In genomic region chr16:93328680-93329395, GRCm38 (mm10) we compare ENCODE assay signal across 13 mouse cellular contexts.
DNase-seq lines count a peak whose midpoint lies in the region; ATAC-seq and TF ChIP-seq lines count a peak whose summit lies in the region.
"Had no signal": no experiment of that assay in that cellular context is flagged by ENCODE, and none has a peak within 500 bp of the region (broad histone marks: within the 10 kb centered on the region; RNA-seq: fewer than 3 reads in every experiment).

No protein-coding gene starts in this region.

- no peak overlapping the region for H3K9ac ChIP-seq in kidney, embryonic 14.5 days (ENCODE audit: low read depth, low read length)
- H3K9ac ChIP-seq in embryonic facial prominence, embryonic 13.5 days = no peak overlapping the region
- H3K9ac ChIP-seq in limb, embryonic 15.5 days = no peak overlapping the region
- H3K9ac ChIP-seq: heart, embryonic 13.5 days; lung, embryonic 15.5 days had no signal

- ATAC-seq in kidney, embryonic 14.5 days (ENCODE audit: low FRiP score, low TSS enrichment) = 0 out of 2 replicates have a peak, but pooled peaks have one; percentile 24
- ATAC-seq in embryonic facial prominence, embryonic 13.5 days (ENCODE audit: insufficient number of reproducible peaks, insufficient read depth, low FRiP score, low TSS enrichment, low read depth) = 0 out of 2 replicates have a peak, but pooled peaks have one; percentile 30
- no peak for ATAC-seq in limb, embryonic 15.5 days (ENCODE audit: insufficient number of reproducible peaks, low FRiP score, low TSS enrichment, low read depth)
- ATAC-seq: activated CD4-positive, CD25-positive, alpha-beta regulatory T cell, adult 4 months had no signal

- 27% methylated on average over 13 of the region's 13 CpGs for WGBS in kidney, embryonic 14.5 days
- 36% methylated on average over 13 of the region's 13 CpGs for WGBS in kidney, adult 2 months
- 21% methylated on average over 13 of the region's 13 CpGs for whole genome bisulfite sequencing in embryonic facial prominence, embryonic 13.5 days
- WGBS in limb, embryonic 15.5 days = 22% methylated on average over 13 of the region's 13 CpGs

- no peak overlapping the region for H3K4me3 ChIP-seq in kidney, embryonic 14.5 days (ENCODE audit: low read length)
- H3K4me3 ChIP-seq in kidney, adult 2 months (ENCODE audit: insufficient read depth, low read depth, low read length) = no peak overlapping the region
- no peak overlapping the region for H3K4me3 ChIP-seq in embryonic facial prominence, embryonic 13.5 days
- H3K4me3 ChIP-seq in limb, embryonic 15.5 days = no peak overlapping the region
- H3K4me3 ChIP-seq: heart, embryonic 13.5 days; lung, embryonic 15.5 days; midbrain, embryonic 10.5 days had no signal

- TF ChIP-seq CTCF in kidney, adult 2 months (conservative IDR thresholded peaks at IDR 0.05; ENCODE audit: insufficient read depth, insufficient read length, low read depth, low read length) = no peak

- no peak overlapping the region for H3K4me2 ChIP-seq in kidney, embryonic 14.5 days (replicated peaks; ENCODE audit: low read depth, low read length)
- H3K4me2 ChIP-seq in embryonic facial prominence, embryonic 13.5 days = peak overlapping the region; percentile 36
- 0 out of 2 replicates have a peak overlapping the region, but pooled peaks have one; percentile 2 for H3K4me2 ChIP-seq in limb, embryonic 15.5 days
- H3K4me2 ChIP-seq: heart, embryonic 13.5 days; lung, embryonic 15.5 days had no signal

- TF ChIP-seq POLR2A in kidney, adult 2 months (IDR thresholded peaks at IDR 0.05; ENCODE audit: low read depth, low read length) = no peak

- H3K27me3 ChIP-seq in kidney, embryonic 14.5 days (ENCODE audit: control insufficient read depth, insufficient read depth, low read length) = no peaks in the 10 kb centered on the region
- no peaks in the 10 kb centered on the region for H3K27me3 ChIP-seq in kidney, adult 2 months (replicated peaks; ENCODE audit: control insufficient read depth, insufficient read depth, low read length)
- H3K27me3 ChIP-seq in embryonic facial prominence, embryonic 13.5 days = peaks cover 10% of the 10 kb centered on the region
- no peaks in the 10 kb centered on the region for H3K27me3 ChIP-seq in limb, embryonic 15.5 days
- H3K27me3 ChIP-seq: lung, embryonic 15.5 days had no signal

- no peaks in the 10 kb centered on the region for H3K36me3 ChIP-seq in kidney, embryonic 14.5 days (ENCODE audit: control insufficient read depth, insufficient read depth, low read length)
- H3K36me3 ChIP-seq in kidney, adult 2 months (ENCODE audit: control insufficient read depth, insufficient read depth, low read length) = no peaks in the 10 kb centered on the region
- H3K36me3 ChIP-seq in embryonic facial prominence, embryonic 13.5 days = no peaks in the 10 kb centered on the region
- no peaks in the 10 kb centered on the region for H3K36me3 ChIP-seq in limb, embryonic 15.5 days
- H3K36me3 ChIP-seq: heart, embryonic 13.5 days; lung, embryonic 15.5 days; midbrain, embryonic 10.5 days had no signal

- no peak for DNase-seq in kidney, adult 2 months
- DNase-seq in brain, adult 2 months (ENCODE audit: low read depth, low spot score) = peak; percentile 36
- DNase-seq in left cerebral cortex, adult 8-10 months (ENCODE audit: low spot score in 2 of 2) = no peak
- no peak for DNase-seq in adrenal gland, postnatal 25 days
- DNase-seq: cerebellum, postnatal 14 days; thymus, adult 18-20 months had no signal

- peaks cover 7% of the 10 kb centered on the region; the same call in 1 of the 2 replicates for H3K9me3 ChIP-seq in kidney, embryonic 14.5 days (ENCODE audit: control insufficient read depth, low read length)
- no peaks in the 10 kb centered on the region for H3K9me3 ChIP-seq in embryonic facial prominence, embryonic 13.5 days
- no peaks in the 10 kb centered on the region for H3K9me3 ChIP-seq in limb, embryonic 15.5 days
- H3K9me3 ChIP-seq: lung, embryonic 15.5 days; midbrain, embryonic 10.5 days had no signal

- H3K4me1 ChIP-seq in kidney, embryonic 14.5 days (ENCODE audit: control insufficient read depth, insufficient read depth, low read length) = no peaks in the 10 kb centered on the region
- H3K4me1 ChIP-seq in kidney, adult 2 months (ENCODE audit: control insufficient read depth, insufficient read depth, low read length) = no peaks in the 10 kb centered on the region
- peaks cover 29% of the 10 kb centered on the region for H3K4me1 ChIP-seq in embryonic facial prominence, embryonic 13.5 days
- H3K4me1 ChIP-seq in limb, embryonic 15.5 days = peaks cover 6% of the 10 kb centered on the region
- H3K4me1 ChIP-seq: lung, embryonic 15.5 days had no signal

- no peak overlapping the region for H3K27ac ChIP-seq in kidney, embryonic 14.5 days (ENCODE audit: low read depth, low read length)
- H3K27ac ChIP-seq in kidney, adult 2 months (ENCODE audit: insufficient read depth, low read depth, low read length) = no peak overlapping the region
- peak overlapping the region; percentile 39; the same call in 1 of the 2 replicates for H3K27ac ChIP-seq in embryonic facial prominence, embryonic 13.5 days
- H3K27ac ChIP-seq in limb, embryonic 15.5 days = no peak overlapping the region
- H3K27ac ChIP-seq: heart, embryonic 13.5 days; lung, embryonic 15.5 days; midbrain, embryonic 10.5 days had no signal
